Mouse (Mus musculus) heart, embryonic 11.5 days (tissue): ENCODE results near the gene Foxo6. TPM values are rescaled to one million over a fixed set of nuclear protein-coding genes. Genes with fewer than 3 reads are reported as not detected.

Experiments
- ATAC-seq: fragments of 200-750 bp; cut with Nextera tagmentation; replicated peaks from 2 replicates; pipeline ENCODE4 v1.8.0; 2017; ENCODE audit warnings: moderate library complexity; ENCODE audit not compliant: insufficient number of reproducible peaks, low FRiP score, low TSS enrichment
- H3K27ac ChIP-seq: fragments of 300-500 bp; sonication (generic); 2 replicates; pipeline ENCODE4 v1.5.1; 2014; ENCODE audit warnings: mild to moderate bottlenecking, low read depth, low read length
- H3K27me3 ChIP-seq: fragments of 300-500 bp; sonication (generic); 2 replicates; pipeline ENCODE4 v1.6.1; 2014; ENCODE audit warnings: mild to moderate bottlenecking, low read length, mixed read lengths; ENCODE audit not compliant: control insufficient read depth, insufficient read depth
- H3K36me3 ChIP-seq: fragments of 300-500 bp; sonication (generic); 2 replicates; pipeline ENCODE4 v1.6.1; 2014; ENCODE audit warnings: mild to moderate bottlenecking, low read length, moderate library complexity, mixed read lengths; ENCODE audit not compliant: control insufficient read depth, insufficient read depth
- H3K4me1 ChIP-seq: fragments of 300-500 bp; sonication (generic); 2 replicates; pipeline ENCODE4 v1.6.1; 2014; ENCODE audit warnings: low read length; ENCODE audit not compliant: control insufficient read depth, insufficient read depth
- H3K4me2 ChIP-seq: fragments of 300-500 bp; sonication (generic); 2 replicates; pipeline ENCODE4 v1.6.1; 2014; ENCODE audit warnings: mild to moderate bottlenecking, moderate library complexity
- H3K4me3 ChIP-seq: fragments of 300-500 bp; sonication (generic); 2 replicates; pipeline ENCODE4 v1.5.1; 2014; ENCODE audit warnings: low read depth, low read length
- H3K9ac ChIP-seq: fragments of 300-500 bp; sonication (generic); 2 replicates; pipeline ENCODE4 v1.6.1; 2014; ENCODE audit warnings: mild to moderate bottlenecking, low read depth, low read length, moderate library complexity
- H3K9me3 ChIP-seq: fragments of 300-500 bp; sonication (generic); replicated peaks from 2 replicates; pipeline ENCODE4 v1.6.1; 2016; ENCODE audit warnings: low read length; ENCODE audit not compliant: control insufficient read depth
- WGBS: fragments of 180-500 bp; shearing (Covaris S2); extraction: QIAGEN DNeasy Blood & Tissue Kit; methylation state at CpG from one replicate; pipeline ENCODE4 v1.1.7; 2014; ENCODE audit not compliant: insufficient replicate concordance; 5-methylcytosine and 5-hydroxymethylcytosine counted together
- polyA plus RNA-seq: library from polyadenylated mRNA; unstranded; fragments of >200 nt; fragmentation: Nextera tagmentation; extraction: Ambion mirVana; gene quantifications from 2 replicates; pipeline ENCODE4 v1.2.1, GENCODE M21; 2014

Gene Foxo6
- polyA plus RNA-seq, 1 experiment from 2014 or later = 0.29 TPM

DNA sequence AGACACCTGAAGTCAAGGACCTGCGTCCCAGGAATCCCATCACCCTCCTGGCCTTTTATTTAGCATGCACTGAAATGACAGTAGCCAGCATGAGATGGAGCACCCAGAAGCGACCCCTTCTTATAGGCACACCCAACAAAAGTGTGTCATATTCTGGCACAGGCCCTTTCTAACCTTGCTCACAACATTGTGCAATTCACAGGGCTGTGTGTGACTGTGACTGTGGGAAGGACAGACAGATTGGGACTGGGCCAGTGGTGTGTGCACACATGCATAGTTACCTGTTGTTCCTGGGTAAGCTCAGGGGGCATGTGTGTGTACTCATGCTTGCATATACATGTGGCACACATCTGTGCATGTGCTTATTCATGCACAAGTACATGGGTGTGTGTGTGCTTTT is 54.6 kb downstream of the Foxo6 start:
- WGBS = 78% methylated on average over 2 of the region's 2 CpGs
- ATAC-seq = no peak
- H3K4me2 ChIP-seq = no peak overlapping the region
- no peak overlapping the region for H3K27ac ChIP-seq
- H3K4me3 ChIP-seq = no peak overlapping the region
- H3K9ac ChIP-seq = no peak overlapping the region
- H3K9me3 ChIP-seq = no peaks in the 10 kb centered on the region
- H3K27me3 ChIP-seq = peaks cover 14% of the 10 kb centered on the region
- H3K4me1 ChIP-seq = no peaks in the 10 kb centered on the region
- H3K36me3 ChIP-seq = no peaks in the 10 kb centered on the region

GRCm38 (mm10) chr4:120231982-120232381 is 55.2 kb downstream of the Foxo6 start:
- WGBS = 61% methylated on average over 4 of the region's 4 CpGs
- H3K27ac ChIP-seq = no peak overlapping the region
- no peak overlapping the region for H3K4me2 ChIP-seq
- no peak overlapping the region for H3K4me3 ChIP-seq
- no peaks in the 10 kb centered on the region for H3K9me3 ChIP-seq
- peaks cover 9% of the 10 kb centered on the region; the same call in 1 of the 2 replicates for H3K27me3 ChIP-seq
- H3K36me3 ChIP-seq = no peaks in the 10 kb centered on the region
- H3K9ac ChIP-seq = no peak overlapping the region
- no peak for ATAC-seq
- no peaks in the 10 kb centered on the region for H3K4me1 ChIP-seq

- H3K27ac ChIP-seq = no peak overlapping the region
- H3K9me3 ChIP-seq = no peaks in the 10 kb centered on the region
- no peaks in the 10 kb centered on the region for H3K4me1 ChIP-seq
- H3K4me3 ChIP-seq = no peak overlapping the region
- no peaks in the 10 kb centered on the region for H3K36me3 ChIP-seq
- H3K4me2 ChIP-seq = no peak overlapping the region
- no peak overlapping the region for H3K9ac ChIP-seq
- no peak; the same call in 1 of the 2 replicates for ATAC-seq
- H3K27me3 ChIP-seq = peaks cover 3% of the 10 kb centered on the region; the same call in 1 of the 2 replicates
- WGBS = 16% methylated on average over 6 of the region's 6 CpGs
Observed at GRCm38 (mm10) chr4:120230256-120230649, 56.9 kb downstream of the Foxo6 start.

DNA sequence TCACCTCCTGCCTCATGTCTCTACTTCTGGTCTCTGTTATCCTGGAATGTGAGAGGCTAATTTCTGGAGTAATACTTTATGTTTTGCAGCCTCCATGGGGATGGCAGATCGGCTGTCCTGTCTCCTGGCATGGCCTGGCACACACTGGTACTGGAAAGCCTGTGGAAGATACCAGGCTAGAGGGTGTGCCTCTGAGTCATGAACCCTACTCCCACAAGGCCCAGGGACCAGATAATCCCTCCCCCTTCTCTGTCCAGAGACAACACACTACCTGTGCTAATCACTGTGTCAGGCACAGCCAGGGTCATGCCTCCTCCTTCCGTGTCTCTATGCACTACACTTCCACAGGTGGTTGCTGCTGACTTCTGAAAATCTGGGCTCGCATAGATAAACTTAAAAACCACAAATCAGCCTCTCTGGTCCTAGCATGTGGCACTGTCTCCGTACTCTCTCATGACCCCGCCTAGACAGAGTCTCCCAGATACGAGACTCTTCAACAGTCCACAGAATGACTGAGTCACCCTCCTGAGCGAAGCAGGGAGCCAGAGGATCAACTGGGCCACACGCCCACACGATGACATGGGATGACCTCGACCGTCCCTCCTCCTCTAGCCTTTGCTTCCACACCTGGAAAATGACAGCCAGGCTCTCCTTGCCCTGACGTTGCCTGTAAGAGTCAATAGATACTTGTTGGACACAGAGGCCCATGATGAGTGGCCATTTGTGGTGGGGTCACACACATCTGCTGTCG is 57.5 kb downstream of the Foxo6 start:
- no peaks in the 10 kb centered on the region for H3K36me3 ChIP-seq
- WGBS = 64% methylated on average over 13 of the region's 13 CpGs
- no peaks in the 10 kb centered on the region for H3K4me1 ChIP-seq
- H3K27ac ChIP-seq = no peak overlapping the region
- no peak overlapping the region for H3K4me3 ChIP-seq
- H3K9me3 ChIP-seq = no peaks in the 10 kb centered on the region
- H3K9ac ChIP-seq = no peak overlapping the region
- no peak overlapping the region for H3K4me2 ChIP-seq
- no peak for ATAC-seq
- peaks cover 3% of the 10 kb centered on the region; the same call in 1 of the 2 replicates for H3K27me3 ChIP-seq

DNA sequence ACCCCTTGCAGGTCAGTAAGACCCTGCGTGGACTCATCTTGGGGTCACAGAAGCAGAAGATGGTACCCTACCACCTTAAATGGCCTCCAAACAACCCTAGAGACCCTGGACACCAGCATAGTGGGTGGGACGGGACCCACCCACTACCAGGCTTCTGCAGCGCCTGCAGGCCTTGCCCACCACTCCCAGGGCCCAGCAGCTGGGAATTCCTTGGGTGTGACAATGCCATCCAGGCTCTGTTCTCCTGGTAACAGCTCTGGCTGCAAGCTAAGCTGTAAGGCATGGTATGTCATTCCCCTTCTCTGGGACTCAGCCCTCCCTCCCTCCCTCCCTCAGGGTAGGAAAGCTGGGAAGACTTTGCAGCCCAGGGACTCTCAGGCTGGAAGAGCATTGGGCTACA is 58.5 kb downstream of the Foxo6 start:
- no peak overlapping the region for H3K9ac ChIP-seq
- no peaks in the 10 kb centered on the region for H3K9me3 ChIP-seq
- no peaks in the 10 kb centered on the region for H3K36me3 ChIP-seq
- ATAC-seq = no peak
- H3K27ac ChIP-seq = no peak overlapping the region
- H3K4me1 ChIP-seq = no peaks in the 10 kb centered on the region
- H3K4me3 ChIP-seq = no peak overlapping the region
- no peak overlapping the region for H3K4me2 ChIP-seq
- 82% methylated on average over 3 of the region's 3 CpGs for WGBS
- H3K27me3 ChIP-seq = peaks cover 3% of the 10 kb centered on the region; the same call in 1 of the 2 replicates

DNA sequence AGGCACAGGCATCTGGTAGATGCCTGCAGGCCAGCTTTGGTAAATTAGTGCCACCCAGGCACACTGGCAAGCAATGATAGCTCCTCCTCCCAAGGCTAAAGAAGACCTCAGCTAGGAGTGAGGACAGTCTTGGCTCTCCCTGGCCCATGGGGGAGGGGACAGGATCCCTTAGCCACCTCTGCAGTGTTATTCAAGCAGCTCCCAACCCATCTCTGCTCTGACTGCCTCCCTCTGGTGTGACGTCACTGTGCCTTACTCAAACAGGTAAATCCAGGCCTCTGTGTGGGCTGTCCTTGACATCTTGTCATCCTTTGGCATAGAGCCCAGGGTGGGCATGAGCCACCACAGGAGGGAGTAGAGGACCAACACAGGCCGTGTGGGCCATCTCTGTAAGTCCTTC is 59.9 kb downstream of the Foxo6 start:
- Histone ChIP-seq H3K4me1 (no peaks in the 10 kb centered on the region), H3K4me3 (no peak overlapping the region), H3K27me3 (peaks cover 3% of the 10 kb centered on the region; the same call in 1 of the 2 replicates), H3K9me3 (no peaks in the 10 kb centered on the region), H3K36me3 (no peaks in the 10 kb centered on the region), H3K9ac (no peak overlapping the region), H3K27ac (no peak overlapping the region), H3K4me2 (no peak overlapping the region)
- 57% methylated on average over 2 of the region's 2 CpGs for WGBS
- ATAC-seq = no peak; the same call in 1 of the 2 replicates

- Histone ChIP-seq H3K27me3 (peaks cover 3% of the 10 kb centered on the region; the same call in 1 of the 2 replicates), H3K27ac (no peak overlapping the region)
Observed at GRCm38 (mm10) chr4:120226682-120227081, 60.5 kb downstream of the Foxo6 start.

DNA sequence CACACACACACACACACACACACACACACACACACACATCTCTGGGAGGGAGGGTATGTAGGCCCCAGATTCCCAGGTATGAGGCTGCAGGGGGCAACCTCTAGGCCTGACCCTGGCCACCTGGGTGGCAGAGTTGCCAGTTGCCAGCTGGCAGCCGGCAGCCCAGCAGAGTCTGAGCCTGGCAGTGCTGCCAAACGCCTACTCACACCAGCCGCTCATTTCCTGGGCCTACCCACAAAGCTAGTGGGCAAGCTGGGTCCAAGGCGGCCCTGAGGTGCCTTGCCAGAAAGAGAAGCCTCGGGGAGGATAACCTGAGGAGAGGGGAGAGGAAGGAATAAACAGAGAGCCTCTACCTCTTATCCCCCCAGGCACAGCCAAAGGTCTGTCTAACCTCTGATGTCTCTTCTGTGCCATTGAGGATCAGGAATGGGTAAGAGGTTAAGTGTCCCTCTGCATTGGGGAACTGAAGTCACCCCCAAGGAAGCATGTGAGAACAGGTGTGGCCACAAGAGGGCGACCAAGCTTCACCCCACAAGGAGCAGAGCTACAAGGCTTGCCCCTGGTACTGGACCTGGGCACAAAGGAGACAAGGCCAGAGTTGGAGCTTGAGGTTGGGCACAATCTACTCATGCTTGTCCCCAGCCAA is 61.9 kb downstream of the Foxo6 start:
- H3K27ac ChIP-seq = no peak overlapping the region
- WGBS = 53% methylated on average over 6 of the region's 6 CpGs
- no peak overlapping the region for H3K4me3 ChIP-seq
- no peaks in the 10 kb centered on the region for H3K9me3 ChIP-seq
- no peak for ATAC-seq
- H3K4me2 ChIP-seq = no peak overlapping the region
- H3K4me1 ChIP-seq = peaks cover 3% of the 10 kb centered on the region; the same call in 1 of the 2 replicates
- H3K9ac ChIP-seq = no peak overlapping the region
- no peaks in the 10 kb centered on the region for H3K36me3 ChIP-seq
- no peaks in the 10 kb centered on the region for H3K27me3 ChIP-seq

More at GRCm38 (mm10) chr4:120226682-120227081, 60.5 kb downstream of the Foxo6 start:
- no peaks in the 10 kb centered on the region; the same call in 1 of the 2 replicates for H3K4me1 ChIP-seq
- no peaks in the 10 kb centered on the region for H3K36me3 ChIP-seq
- H3K9me3 ChIP-seq = no peaks in the 10 kb centered on the region
- no peak overlapping the region for H3K4me3 ChIP-seq
- no peak overlapping the region for H3K9ac ChIP-seq
- 57% methylated on average over 4 of the region's 4 CpGs for WGBS
- no peak for ATAC-seq
- H3K4me2 ChIP-seq = no peak overlapping the region
